Mouse (Mus musculus) forebrain, postnatal 0 days (tissue): ENCODE results near the gene Pla2g4c. TPM values are rescaled to one million over a fixed set of nuclear protein-coding genes. Genes with fewer than 3 reads are reported as not detected.

Source experiments
- ATAC-seq: fragments of 200-750 bp; cut with Nextera tagmentation; 2 replicates; pipeline ENCODE4 v1.8.0; 2017; ENCODE audit warnings: mild to moderate bottlenecking, moderate library complexity
- DNase-seq: peaks from one replicate; pipeline ENCODE4 v3.0.0-alpha.2; 2015
- H3K27ac ChIP-seq: fragments of 300-500 bp; sonication (generic); 2 replicates; pipeline ENCODE4 v1.5.1; 2014; ENCODE audit warnings: low read depth, mild to moderate bottlenecking, antibody characterized with exemption, low read length, moderate library complexity, mixed read lengths
- H3K27me3 ChIP-seq: fragments of 300-500 bp; sonication (generic); 2 replicates; pipeline ENCODE4 v1.6.1; 2014; ENCODE audit warnings: mild to moderate bottlenecking, low read length, mixed read lengths; ENCODE audit not compliant: insufficient read depth
- H3K36me3 ChIP-seq: fragments of 300-500 bp; sonication (generic); 2 replicates; pipeline ENCODE4 v1.6.1; 2014; ENCODE audit warnings: mild to moderate bottlenecking, moderate library complexity; ENCODE audit not compliant: insufficient read depth
- H3K4me1 ChIP-seq: fragments of 300-500 bp; sonication (generic); 2 replicates; pipeline ENCODE4 v1.6.1; 2014; ENCODE audit warnings: antibody characterized with exemption; ENCODE audit not compliant: insufficient read depth
- H3K4me2 ChIP-seq: fragments of 300-500 bp; sonication (generic); 2 replicates; pipeline ENCODE4 v1.6.1; 2014; ENCODE audit warnings: low read depth, mild to moderate bottlenecking, moderate library complexity
- H3K4me3 ChIP-seq: fragments of 300-500 bp; sonication (generic); 2 replicates; pipeline ENCODE4 v1.5.1; 2014; ENCODE audit warnings: low read depth, low read length, mixed read lengths
- H3K9ac ChIP-seq: fragments of 300-500 bp; sonication (generic); 2 replicates; pipeline ENCODE4 v1.6.1; 2014; ENCODE audit warnings: mild to moderate bottlenecking
- H3K9me3 ChIP-seq: fragments of 300-500 bp; sonication (generic); 2 replicates; pipeline ENCODE4 v1.6.1; 2016; ENCODE audit warnings: low read length
- CTCF ChIP-seq: sonication (generic); IDR thresholded peaks from 2 replicates; pipeline ENCODE4 v1.5.1; 2016; ENCODE audit warnings: antibody characterized with exemption, control low read depth, low read depth
- WGBS: fragments of 180-500 bp; shearing (Covaris S2); extraction: QIAGEN DNeasy Blood & Tissue Kit; methylation state at CpG from one replicate; pipeline ENCODE4 v1.1.7; 2014; 5-methylcytosine and 5-hydroxymethylcytosine counted together
- polyA plus RNA-seq: library from polyadenylated mRNA; unstranded; fragments of >200 nt; fragmentation: Nextera tagmentation; extraction: Ambion mirVana; gene quantifications from 2 replicates; pipeline ENCODE4 v1.2.1, GENCODE M21; 2015
- total RNA-seq: library from RNA; depleted of rRNA; stranded (reverse); fragments of >200 nt; gene quantifications from 2 replicates; pipeline ENCODE4 v1.2.3, GENCODE M21; 2014

The Pla2g4c gene
- total and polyA plus RNA-seq, 2 experiments from 2014 or later = 0.48 TPM; not detected in 1

GRCm38 (mm10) chr7:13303372-13303771 lies 21.1 kb upstream of the Pla2g4c start:
- Histone ChIP-seq H3K4me3 (no peak overlapping the region), H3K36me3 (peaks cover 60% of the 10 kb centered on the region), H3K4me2 (no peak overlapping the region), H3K9ac (no peak overlapping the region), H3K27ac (no peak overlapping the region), H3K27me3 (no peaks in the 10 kb centered on the region), H3K4me1 (no peaks in the 10 kb centered on the region), H3K9me3 (no peaks in the 10 kb centered on the region)
- TF ChIP-seq CTCF = no peak
- ATAC-seq (no peak), DNase-seq (no peak)

GRCm38 (mm10) chr7:13309407-13309806 lies 15.0 kb upstream of the Pla2g4c start:
- Histone ChIP-seq H3K4me2 (no peak overlapping the region), H3K4me3 (no peak overlapping the region), H3K36me3 (peaks cover 44% of the 10 kb centered on the region), H3K27me3 (no peaks in the 10 kb centered on the region), H3K9ac (no peak overlapping the region), H3K4me1 (no peaks in the 10 kb centered on the region), H3K9me3 (no peaks in the 10 kb centered on the region), H3K27ac (no peak overlapping the region)
- WGBS = 91% methylated on average over 2 of the region's 2 CpGs
- DNase-seq (no peak), ATAC-seq (no peak)
- TF ChIP-seq CTCF = no peak

DNA sequence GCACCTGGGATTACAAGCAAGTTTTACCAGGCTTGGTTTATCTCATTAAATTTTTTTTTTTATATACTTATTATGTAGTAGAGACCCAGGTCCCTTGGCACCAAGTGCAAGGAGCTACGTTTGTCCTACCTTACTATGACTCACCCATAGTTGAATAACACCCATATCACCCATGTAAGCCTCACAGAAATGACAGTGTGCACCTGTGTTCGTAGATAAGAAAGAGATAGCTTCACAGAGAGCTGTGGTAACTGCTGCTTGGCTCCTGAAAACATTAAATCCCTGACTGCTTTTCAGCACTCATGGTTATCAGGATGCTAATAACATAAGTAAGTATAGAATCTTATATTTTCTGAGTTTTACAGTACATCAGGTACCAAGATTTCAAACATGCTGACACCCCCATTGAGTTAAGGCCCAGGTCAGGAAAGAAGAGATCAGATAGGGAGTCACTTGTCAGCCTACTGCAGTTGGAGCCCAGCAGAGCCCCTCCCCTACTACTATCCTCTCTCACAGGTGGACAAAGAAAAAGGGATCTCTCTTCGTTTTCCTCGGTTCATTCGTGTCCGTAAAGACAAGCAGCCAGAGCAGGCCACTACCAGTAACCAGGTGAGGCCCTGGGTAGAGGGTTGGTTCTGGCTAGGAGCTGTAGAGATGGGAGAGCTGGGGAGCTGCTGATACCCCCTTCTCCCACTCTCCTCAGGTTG lies 13.8 kb upstream of the Pla2g4c start:
- Histone ChIP-seq H3K4me3 (no peak overlapping the region), H3K9ac (no peak overlapping the region), H3K4me1 (no peaks in the 10 kb centered on the region), H3K4me2 (no peak overlapping the region), H3K27me3 (no peaks in the 10 kb centered on the region), H3K9me3 (no peaks in the 10 kb centered on the region), H3K36me3 (peaks cover 41% of the 10 kb centered on the region), H3K27ac (no peak overlapping the region)
- WGBS = 94% methylated on average over 6 of the region's 6 CpGs
- no peak for DNase-seq
- ATAC-seq = no peak
- no peak for TF ChIP-seq CTCF

DNA sequence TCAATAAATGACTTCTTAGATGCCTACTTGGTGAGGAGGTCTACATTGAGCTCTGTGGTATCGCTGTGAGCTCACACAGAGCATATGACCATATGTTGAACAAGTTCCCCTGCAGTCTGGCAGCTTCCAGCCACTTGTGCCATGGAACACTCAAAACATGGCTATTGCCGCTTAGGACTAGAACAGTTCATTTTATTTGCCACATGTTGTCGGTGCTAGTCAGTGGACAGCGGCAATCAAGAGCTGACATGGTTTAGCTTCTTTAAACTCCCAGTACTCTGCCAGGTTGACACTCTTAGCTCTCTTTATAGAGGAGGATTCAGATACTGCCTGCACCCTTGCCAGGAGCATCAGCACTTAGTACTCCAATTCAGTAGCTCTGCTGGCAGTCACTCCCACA lies 13.1 kb upstream of the Pla2g4c start:
- H3K27ac ChIP-seq = no peak overlapping the region
- H3K36me3 ChIP-seq = peaks cover 36% of the 10 kb centered on the region
- H3K4me3 ChIP-seq = no peak overlapping the region
- H3K9me3 ChIP-seq = no peaks in the 10 kb centered on the region
- WGBS = 98% methylated on average over 4 of the region's 4 CpGs
- H3K4me1 ChIP-seq = no peaks in the 10 kb centered on the region
- H3K27me3 ChIP-seq = no peaks in the 10 kb centered on the region
- H3K4me2 ChIP-seq = no peak overlapping the region
- ATAC-seq (no peak), DNase-seq (no peak)
- TF ChIP-seq CTCF = no peak
- no peak overlapping the region for H3K9ac ChIP-seq

GRCm38 (mm10) chr7:13314095-13314597 lies 10.3 kb upstream of the Pla2g4c start:
- TF ChIP-seq CTCF = no peak
- Histone ChIP-seq H3K4me3 (no peak overlapping the region), H3K36me3 (peaks cover 20% of the 10 kb centered on the region), H3K9ac (no peak overlapping the region), H3K27me3 (no peaks in the 10 kb centered on the region), H3K4me1 (no peaks in the 10 kb centered on the region), H3K9me3 (no peaks in the 10 kb centered on the region), H3K4me2 (no peak overlapping the region), H3K27ac (no peak overlapping the region)
- DNase-seq = no peak
- no peak for ATAC-seq
- WGBS = 59% methylated on average over 5 of the region's 5 CpGs

- no peak for TF ChIP-seq CTCF
- 89% methylated on average over 3 of the region's 3 CpGs for WGBS
- H3K9ac ChIP-seq = no peak overlapping the region
These were observed 3.0 kb upstream of the Pla2g4c start for GRCm38 (mm10) chr7:13321424-13321823.

DNA sequence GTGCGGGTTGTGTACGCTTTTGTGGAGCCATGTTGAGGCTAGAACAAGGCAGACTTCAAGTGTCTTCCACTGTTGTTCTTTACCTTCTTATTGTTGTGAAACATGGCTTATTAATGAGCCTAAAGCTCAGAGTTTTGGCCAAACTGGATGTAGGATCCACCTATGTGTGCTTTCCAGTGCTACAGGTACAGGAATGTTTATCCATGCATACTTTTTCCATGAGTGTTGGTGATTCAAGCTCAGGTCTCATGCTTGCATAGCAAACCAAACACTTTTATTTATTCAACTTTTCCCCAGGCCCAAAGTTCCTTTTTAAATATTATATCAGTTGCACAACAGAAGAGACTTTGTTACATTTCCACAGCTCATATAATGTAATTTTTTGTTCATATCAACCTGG lies 6.1 kb downstream of the Pla2g4c start:
- no peak overlapping the region for H3K4me2 ChIP-seq
- 99% methylated on average over 2 of the region's 2 CpGs for WGBS
- no peak overlapping the region for H3K27ac ChIP-seq
- H3K36me3 ChIP-seq = no peaks in the 10 kb centered on the region
- no peaks in the 10 kb centered on the region for H3K27me3 ChIP-seq
- TF ChIP-seq CTCF = no peak
- no peak overlapping the region for H3K9ac ChIP-seq
- H3K9me3 ChIP-seq = no peaks in the 10 kb centered on the region
- ATAC-seq = no peak
- no peak for DNase-seq
- no peaks in the 10 kb centered on the region for H3K4me1 ChIP-seq
- no peak overlapping the region for H3K4me3 ChIP-seq

More at GRCm38 (mm10) chr7:13321424-13321823, 3.0 kb upstream of the Pla2g4c start:
- H3K9me3 ChIP-seq = no peaks in the 10 kb centered on the region
- ATAC-seq (no peak), DNase-seq (no peak)
- H3K36me3 ChIP-seq = no peaks in the 10 kb centered on the region
- no peak overlapping the region for H3K27ac ChIP-seq
- no peak overlapping the region for H3K4me3 ChIP-seq
- no peaks in the 10 kb centered on the region for H3K27me3 ChIP-seq
- no peaks in the 10 kb centered on the region for H3K4me1 ChIP-seq
- H3K4me2 ChIP-seq = no peak overlapping the region
